Comparison of ENCODE assay signal across 13 mouse cellular contexts in genomic region chr5:127910356-127910755, GRCm38 (mm10).
"Had no signal": no experiment of that assay in that cellular context is flagged by ENCODE, and none has a peak within 500 bp of the region (broad histone marks: within the 10 kb centered on the region; RNA-seq: fewer than 3 reads in every experiment).

No protein-coding gene starts in this region.

- H3K9me3 ChIP-seq: midbrain, embryonic 13.5 days had no signal

- H3K27ac ChIP-seq: left cerebral cortex, adult 2 months; liver, embryonic 13.5 days; midbrain, embryonic 13.5 days had no signal

- H3K4me1 ChIP-seq: liver, embryonic 13.5 days; midbrain, embryonic 13.5 days had no signal

- H3K4me2 ChIP-seq: liver, embryonic 13.5 days; midbrain, embryonic 13.5 days had no signal

- H3K9ac ChIP-seq: liver, embryonic 13.5 days; midbrain, embryonic 13.5 days had no signal

- DNase-seq: kidney, adult 11 months; kidney, adult 8-10 months; kidney, postnatal 25 days; layer of hippocampus, postnatal 36 days; liver, embryonic 13.5 days; lung, adult 2 months; lung, postnatal 14 days; lung, postnatal 4 days; thymus, adult 2 months; thymus, postnatal 14 days; thymus, postnatal 4 days had no signal

- ATAC-seq: midbrain, embryonic 13.5 days had no signal

- H3K4me3 ChIP-seq: left cerebral cortex, adult 2 months; liver, embryonic 13.5 days; midbrain, embryonic 13.5 days had no signal

- H3K27me3 ChIP-seq: liver, embryonic 13.5 days; midbrain, embryonic 13.5 days had no signal

- H3K36me3 ChIP-seq: liver, embryonic 13.5 days; midbrain, embryonic 13.5 days had no signal
